Mouse (Mus musculus) midbrain, embryonic 14.5 days (tissue): ENCODE measurements at regions not wholly inside any gene's neighbourhood (a gene's known extent, or its start where the extent isn't known, plus 50 kb on each side); places are given as distances from the start of the nearest gene placed in this dataset.

Experiments used
- ATAC-seq: fragments of 200-750 bp; cut with Nextera tagmentation; 2 replicates; pipeline ENCODE4 v1.8.0; 2017; ENCODE audit warnings: moderate number of reproducible peaks, moderate library complexity; ENCODE audit not compliant: low FRiP score, low TSS enrichment
- DNase-seq: peaks from one replicate; pipeline ENCODE4 v3.0.0-alpha.2; 2015
- H3K27ac ChIP-seq: fragments of 300-500 bp; sonication (generic); replicated peaks from 2 replicates; pipeline ENCODE4 v1.5.1; 2014; ENCODE audit warnings: mild to moderate bottlenecking, low read depth, low read length, moderate library complexity
- H3K27me3 ChIP-seq: fragments of 300-500 bp; sonication (generic); 2 replicates; pipeline ENCODE4 v1.6.1; 2014; ENCODE audit warnings: low read length, control low read depth, mixed read lengths; ENCODE audit not compliant: control insufficient read depth, insufficient read depth
- H3K36me3 ChIP-seq: fragments of 300-500 bp; sonication (generic); 2 replicates; pipeline ENCODE4 v1.6.1; 2014; ENCODE audit warnings: low read length, control low read depth; ENCODE audit not compliant: control insufficient read depth, insufficient read depth
- H3K4me1 ChIP-seq: fragments of 300-500 bp; sonication (generic); 2 replicates; pipeline ENCODE4 v1.6.1; 2014; ENCODE audit warnings: mild to moderate bottlenecking, antibody characterized with exemption, low read length, control low read depth; ENCODE audit not compliant: control insufficient read depth, insufficient read depth
- H3K4me2 ChIP-seq: fragments of 300-500 bp; sonication (generic); 2 replicates; pipeline ENCODE4 v1.6.1; 2014; ENCODE audit warnings: mild to moderate bottlenecking, low read length, moderate library complexity
- H3K4me3 ChIP-seq: fragments of 300-500 bp; sonication (generic); replicated peaks from 2 replicates; pipeline ENCODE4 v1.5.1; 2014; ENCODE audit warnings: low read depth, low read length
- H3K9ac ChIP-seq: fragments of 300-500 bp; sonication (generic); replicated peaks from 2 replicates; pipeline ENCODE4 v1.6.1; 2014; ENCODE audit warnings: mild to moderate bottlenecking, low read length, moderate library complexity
- H3K9me3 ChIP-seq: fragments of 300-500 bp; sonication (generic); 2 replicates; pipeline ENCODE4 v1.6.1; 2016; ENCODE audit warnings: low read length, control low read depth, mixed read lengths; ENCODE audit not compliant: control insufficient read depth
- WGBS: fragments of 180-500 bp; shearing (Covaris S2); extraction: QIAGEN DNeasy Blood & Tissue Kit; methylation state at CpG from one replicate; pipeline ENCODE4 v1.1.7; 2014; 5-methylcytosine and 5-hydroxymethylcytosine counted together

GRCm38 (mm10) chr17:89802148-89802547 is 108.1 kb downstream of the Gm10184 start:
- 77% methylated on average over 1 of the region's 1 CpGs for WGBS
- Histone ChIP-seq H3K4me1 (no peaks in the 10 kb centered on the region), H3K36me3 (no peaks in the 10 kb centered on the region), H3K4me2 (no peak overlapping the region), H3K9me3 (no peaks in the 10 kb centered on the region), H3K27me3 (no peaks in the 10 kb centered on the region), H3K27ac (no peak overlapping the region), H3K9ac (no peak overlapping the region), H3K4me3 (no peak overlapping the region)
- ATAC-seq (no peak), DNase-seq (no peak)

GRCm38 (mm10) chr17:89777570-89777969 is 132.7 kb downstream of the Gm10184 start:
- Histone ChIP-seq H3K27ac (no peak overlapping the region), H3K4me3 (no peak overlapping the region), H3K9me3 (no peaks in the 10 kb centered on the region), H3K4me1 (no peaks in the 10 kb centered on the region), H3K27me3 (no peaks in the 10 kb centered on the region), H3K4me2 (no peak overlapping the region), H3K36me3 (no peaks in the 10 kb centered on the region), H3K9ac (no peak overlapping the region)
- WGBS: 92% methylated on average over 3 of the region's 3 CpGs
- ATAC-seq: no peak
- no peak for DNase-seq

GRCm38 (mm10) chr17:89766229-89766875 is 143.9 kb downstream of the Gm10184 start:
- no peaks in the 10 kb centered on the region for H3K36me3 ChIP-seq
- H3K9ac ChIP-seq: no peak overlapping the region
- ATAC-seq (no peak), DNase-seq (no peak)
- no peaks in the 10 kb centered on the region for H3K27me3 ChIP-seq
- no peaks in the 10 kb centered on the region for H3K4me1 ChIP-seq
- no peak overlapping the region for H3K4me3 ChIP-seq
- no peak overlapping the region for H3K4me2 ChIP-seq
- no peak overlapping the region for H3K27ac ChIP-seq
- 86% methylated on average over 1 of the region's 1 CpGs for WGBS
- 0 out of 2 replicates have a peak, but pooled peaks cover 3% of the 10 kb centered on the region for H3K9me3 ChIP-seq

- 83% methylated on average over 1 of the region's 1 CpGs for WGBS
Observed at GRCm38 (mm10) chr17:89737418-89737817, 172.8 kb downstream of the Gm10184 start.

GRCm38 (mm10) chr17:89725534-89725933 is 184.7 kb downstream of the Gm10184 start:
- WGBS: 67% methylated on average over 3 of the region's 3 CpGs
- Histone ChIP-seq H3K36me3 (no peaks in the 10 kb centered on the region), H3K4me1 (no peaks in the 10 kb centered on the region), H3K4me3 (no peak overlapping the region), H3K9me3 (no peaks in the 10 kb centered on the region), H3K27me3 (no peaks in the 10 kb centered on the region), H3K9ac (no peak overlapping the region), H3K4me2 (no peak overlapping the region), H3K27ac (no peak overlapping the region)
- ATAC-seq (no peak), DNase-seq (no peak)

More at GRCm38 (mm10) chr17:89737418-89737817, 172.8 kb downstream of the Gm10184 start:
- Histone ChIP-seq H3K4me2 (no peak overlapping the region), H3K27ac (no peak overlapping the region), H3K27me3 (no peaks in the 10 kb centered on the region), H3K36me3 (no peaks in the 10 kb centered on the region), H3K4me3 (no peak overlapping the region), H3K4me1 (no peaks in the 10 kb centered on the region), H3K9ac (no peak overlapping the region), H3K9me3 (no peaks in the 10 kb centered on the region)
- DNase-seq (peak; percentile 29), ATAC-seq (no peak)

- ATAC-seq: no peak
- Histone ChIP-seq H3K27me3 (no peaks in the 10 kb centered on the region), H3K27ac (no peak overlapping the region), H3K9me3 (no peaks in the 10 kb centered on the region), H3K4me1 (no peaks in the 10 kb centered on the region), H3K4me3 (no peak overlapping the region), H3K36me3 (no peaks in the 10 kb centered on the region), H3K4me2 (no peak overlapping the region), H3K9ac (no peak overlapping the region)
- WGBS: 64% methylated on average over 3 of the region's 3 CpGs
- no peak for DNase-seq
Observed at GRCm38 (mm10) chr17:89681798-89682197, 228.5 kb downstream of the Gm10184 start.

GRCm38 (mm10) chr17:89658326-89658725 is 251.9 kb downstream of the Gm10184 start:
- Histone ChIP-seq H3K4me1 (no peaks in the 10 kb centered on the region), H3K9me3 (no peaks in the 10 kb centered on the region), H3K27ac (no peak overlapping the region), H3K36me3 (no peaks in the 10 kb centered on the region), H3K9ac (no peak overlapping the region), H3K4me2 (no peak overlapping the region), H3K27me3 (no peaks in the 10 kb centered on the region), H3K4me3 (no peak overlapping the region)
- DNase-seq (no peak), ATAC-seq (no peak)
- WGBS: 29% methylated on average over 4 of the region's 4 CpGs

- Histone ChIP-seq H3K4me3 (no peak overlapping the region), H3K4me2 (no peak overlapping the region), H3K9ac (no peak overlapping the region), H3K27me3 (no peaks in the 10 kb centered on the region), H3K27ac (no peak overlapping the region), H3K4me1 (no peaks in the 10 kb centered on the region), H3K36me3 (no peaks in the 10 kb centered on the region), H3K9me3 (no peaks in the 10 kb centered on the region)
- no peak for ATAC-seq
- no peak for DNase-seq
- 92% methylated on average over 4 of the region's 4 CpGs for WGBS
Observed at GRCm38 (mm10) chr17:89656211-89656610, 254.0 kb downstream of the Gm10184 start.

- Histone ChIP-seq H3K27me3 (no peaks in the 10 kb centered on the region), H3K4me1 (no peaks in the 10 kb centered on the region), H3K36me3 (no peaks in the 10 kb centered on the region), H3K4me3 (no peak overlapping the region), H3K9ac (no peak overlapping the region), H3K9me3 (no peaks in the 10 kb centered on the region), H3K27ac (no peak overlapping the region), H3K4me2 (no peak overlapping the region)
- DNase-seq: peak; percentile 91
- WGBS: 67% methylated on average over 5 of the region's 5 CpGs
- peak; percentile 68; the same call in 1 of the 2 replicates for ATAC-seq
Observed at GRCm38 (mm10) chr17:89654089-89654813, 256.0 kb downstream of the Gm10184 start.
